Mouse (Mus musculus) left cerebral cortex, adult 8-10 months (tissue): ENCODE results near the gene Gm20388. TPM values are rescaled to one million over a fixed set of nuclear protein-coding genes. Genes with fewer than 3 reads are reported as not detected.

Experiments
- DNase-seq, 2 experiments: peaks; one replicate each; pipeline ENCODE4 v3.0.0; 2022; ENCODE audit warnings: low spot score in 2 of 2
- total RNA-seq, 4 experiments: library from RNA; stranded (reverse); gene quantifications; 2 replicates each; pipeline ENCODE4 v1.2.4; 2022

Gene Gm20388
- total RNA-seq, 4 experiments from 2014 or later, result 10.4 to 20.8 (median 16.4) TPM

DNA sequence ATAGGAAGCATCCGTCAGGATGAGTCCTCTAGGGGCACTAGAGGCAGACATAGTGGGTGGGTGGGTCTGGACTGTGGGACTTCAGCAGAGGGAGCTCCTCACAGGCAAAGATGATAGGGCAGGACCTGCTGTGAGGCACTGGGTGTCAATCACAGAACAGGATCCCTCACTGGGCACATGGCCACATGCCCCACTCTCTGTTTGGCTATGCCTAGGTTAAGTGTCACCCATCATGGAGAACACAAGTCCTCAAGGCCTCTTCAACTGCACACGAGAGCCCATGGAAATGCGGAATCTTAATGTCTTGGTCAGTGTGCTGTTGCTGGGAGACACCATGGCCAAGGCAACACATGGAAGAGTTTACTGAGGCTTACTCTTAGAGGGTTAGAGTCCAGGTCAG is 2617.3 kb downstream of the Gm20388 start:
- no peak for DNase-seq

DNA sequence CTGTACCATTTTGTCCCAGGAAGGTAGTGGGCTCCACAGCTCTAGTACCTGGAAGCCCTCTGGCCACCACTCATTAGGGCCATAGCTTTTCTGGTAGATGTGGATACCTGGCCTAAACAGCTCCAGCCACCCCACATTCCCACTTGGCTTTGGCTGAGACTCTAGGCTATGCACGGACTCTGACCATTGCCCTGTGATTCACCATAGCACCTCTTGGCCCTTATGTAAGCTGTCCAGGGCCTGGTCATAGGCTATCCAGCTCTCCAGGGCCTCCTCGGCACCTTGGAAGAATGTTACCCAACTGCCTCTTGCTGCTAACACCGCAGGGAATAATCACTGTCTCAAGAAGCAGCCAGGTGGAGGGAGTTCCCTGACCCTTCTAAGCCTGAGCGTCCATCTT is 2618.5 kb downstream of the Gm20388 start:
- DNase-seq, result no peak

DNA sequence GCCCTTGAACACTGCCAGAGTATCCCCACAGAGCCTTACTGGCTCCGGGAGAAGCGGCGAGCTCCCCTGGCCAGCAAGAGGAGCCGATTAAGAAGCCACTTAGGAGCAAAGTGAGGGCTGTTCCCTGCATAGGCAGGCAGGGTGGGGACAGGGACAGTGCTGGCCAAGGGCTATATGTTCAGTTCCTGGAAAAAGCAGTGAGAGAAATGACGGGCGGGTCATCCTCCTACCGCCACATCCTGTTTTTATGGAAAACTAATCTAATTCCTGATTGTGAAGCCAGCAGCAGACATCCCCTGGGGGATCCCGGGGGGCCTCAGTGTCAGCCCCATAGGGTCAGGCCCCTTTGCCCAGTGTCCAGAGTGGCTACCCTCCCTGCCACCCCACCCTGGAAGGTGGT is 2620.7 kb downstream of the Gm20388 start:
- DNase-seq, result no peak

GRCm38 (mm10) chr8:122537033-122537432 is 2626.4 kb downstream of the Gm20388 start:
- no peak for DNase-seq

- DNase-seq, result no peak
Observed at GRCm38 (mm10) chr8:122537812-122538211, 2627.2 kb downstream of the Gm20388 start.

- no peak for DNase-seq
Observed at GRCm38 (mm10) chr8:122538310-122539076, 2627.9 kb downstream of the Gm20388 start.

- no peak for DNase-seq
Observed at GRCm38 (mm10) chr8:122544138-122544537, 2633.5 kb downstream of the Gm20388 start.

- no peak for DNase-seq
Observed at GRCm38 (mm10) chr8:122546066-122546755, 2635.6 kb downstream of the Gm20388 start.

GRCm38 (mm10) chr8:122546811-122547453 is 2636.3 kb downstream of the Gm20388 start:
- DNase-seq, result no peak

GRCm38 (mm10) chr8:122547815-122548214 is 2637.2 kb downstream of the Gm20388 start:
- no peak for DNase-seq

DNA sequence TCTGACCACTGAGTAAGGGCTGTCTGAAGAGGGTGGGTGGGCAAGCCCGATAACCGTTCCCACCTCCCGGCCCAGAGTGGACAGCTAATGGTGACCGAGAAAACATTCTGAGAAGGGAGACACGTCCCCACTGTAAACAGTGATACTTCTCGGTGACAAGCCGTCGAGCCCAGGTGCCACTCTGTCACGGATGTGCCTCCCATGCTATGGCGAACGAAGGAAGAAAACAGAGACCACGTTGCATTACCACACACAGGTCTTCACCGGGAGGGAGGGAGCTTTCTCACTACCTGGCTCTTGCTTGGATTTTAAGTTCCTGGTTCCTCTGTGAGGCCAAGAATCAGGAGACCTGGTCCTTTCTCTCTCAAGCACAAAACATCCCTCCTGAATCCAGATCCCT is 2637.7 kb downstream of the Gm20388 start:
- DNase-seq, result no peak

DNA sequence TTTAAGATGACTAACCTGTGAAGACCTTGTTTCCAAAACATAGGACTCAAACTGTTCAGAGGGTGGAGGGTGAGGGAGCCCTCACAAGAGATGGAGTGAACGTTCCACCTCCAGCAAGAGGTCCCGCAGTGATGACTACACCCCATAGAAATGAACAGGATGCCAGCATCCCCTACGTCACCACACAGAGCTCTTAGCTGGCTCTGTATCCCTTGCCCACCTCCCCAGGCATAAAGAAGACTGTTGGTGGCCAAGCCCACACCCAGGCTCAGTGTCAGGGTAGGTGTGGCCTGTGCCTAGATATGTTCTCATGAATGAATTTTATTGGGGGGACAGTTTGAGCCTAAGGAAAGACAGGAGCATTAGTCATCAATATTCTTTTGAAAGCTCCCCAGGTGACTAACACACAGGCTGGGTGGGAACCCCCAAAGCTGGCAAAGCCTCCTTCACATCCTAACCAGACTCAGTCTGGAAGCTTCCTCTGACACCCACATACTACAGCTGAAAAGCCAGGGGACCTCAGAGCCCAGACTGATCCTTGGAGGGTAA is 2638.3 kb downstream of the Gm20388 start:
- DNase-seq, result no peak

GRCm38 (mm10) chr8:122550234-122550994 is 2639.8 kb downstream of the Gm20388 start:
- DNase-seq, result no peak

- no peak for DNase-seq
Observed at GRCm38 (mm10) chr8:122550995-122551264, 2640.3 kb downstream of the Gm20388 start.

GRCm38 (mm10) chr8:122551265-122552051 is 2640.8 kb downstream of the Gm20388 start, which contains the start of gene Piezo1:
Gene Piezo1 (minus strand): TSS chr8:122551329.
- DNase-seq, result peak in 1 of 2 experiments; percentile 65

DNA sequence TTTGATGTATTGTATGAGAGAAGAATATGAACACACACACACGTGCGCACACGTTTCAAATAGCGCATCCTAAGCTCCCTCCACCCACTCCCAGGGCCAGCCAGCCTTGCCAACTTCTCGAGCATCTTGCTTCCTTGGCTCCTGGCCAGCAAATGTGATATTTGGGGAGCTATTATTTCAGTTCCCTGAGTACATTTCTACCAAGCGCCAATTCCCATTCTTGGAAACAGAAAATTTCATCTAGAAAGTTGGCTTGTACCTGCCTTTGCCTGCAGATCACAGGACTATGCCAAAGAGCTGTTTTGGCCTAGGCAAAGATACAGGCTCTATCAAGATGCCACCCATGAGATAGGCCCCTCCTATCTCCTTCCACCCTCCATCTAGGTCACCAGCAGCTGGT is 2644.1 kb downstream of the Gm20388 start:
- DNase-seq, result peak in 1 of 2 experiments; percentile 75

DNA sequence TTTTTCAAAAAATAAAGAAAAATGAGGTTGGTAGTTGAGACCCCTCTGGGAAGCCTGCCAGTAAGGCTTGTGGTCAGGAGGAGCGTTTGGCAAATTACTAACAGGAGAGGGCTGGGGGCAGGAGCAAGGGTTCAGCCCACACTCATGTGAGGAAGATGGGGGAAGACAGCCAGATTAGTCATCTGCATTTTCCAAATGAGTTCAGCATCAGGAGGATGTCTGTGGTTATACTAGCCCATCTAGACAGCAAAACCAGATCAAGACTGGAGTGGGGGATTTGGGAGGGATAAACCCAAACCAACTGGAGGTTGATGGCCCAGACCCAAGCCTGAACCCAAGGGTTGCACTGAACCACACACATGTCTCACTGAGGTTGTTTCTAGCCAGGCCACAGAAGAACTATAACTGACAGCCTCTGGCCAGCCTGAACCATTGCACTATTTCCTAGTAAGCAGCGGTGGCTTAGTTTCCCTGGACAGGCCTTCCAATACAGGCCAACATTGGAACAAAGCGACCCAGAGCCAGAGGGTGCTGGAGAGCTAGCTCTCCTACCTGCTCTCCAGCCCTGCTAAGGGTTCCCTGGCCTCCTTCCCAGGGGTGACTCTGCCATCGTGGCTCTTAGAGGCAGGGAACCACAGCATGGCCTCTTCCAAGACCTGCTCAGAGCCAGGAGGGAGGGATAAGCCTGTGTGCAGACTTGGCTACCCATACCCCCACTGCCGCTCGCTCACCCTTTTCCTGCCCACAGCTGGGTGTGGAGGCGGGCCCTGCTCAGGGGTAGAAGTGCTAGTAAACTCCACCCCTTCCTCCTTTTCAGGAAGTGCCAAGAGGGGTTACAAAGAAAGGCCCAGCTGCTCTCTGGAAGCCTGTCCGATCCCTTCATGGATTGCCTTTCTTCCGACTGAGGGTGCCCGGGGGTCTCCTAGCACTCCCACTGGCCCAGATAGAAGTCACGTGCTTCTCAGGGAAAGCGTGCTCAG is 2645.7 kb downstream of the Gm20388 start:
- DNase-seq, result no peak

- no peak for DNase-seq
Observed at GRCm38 (mm10) chr8:122557248-122558038, 2646.8 kb downstream of the Gm20388 start.
